Mouse (Mus musculus): ENCODE results near the gene Ptpn14.

Ptpn14 gene

DNA sequence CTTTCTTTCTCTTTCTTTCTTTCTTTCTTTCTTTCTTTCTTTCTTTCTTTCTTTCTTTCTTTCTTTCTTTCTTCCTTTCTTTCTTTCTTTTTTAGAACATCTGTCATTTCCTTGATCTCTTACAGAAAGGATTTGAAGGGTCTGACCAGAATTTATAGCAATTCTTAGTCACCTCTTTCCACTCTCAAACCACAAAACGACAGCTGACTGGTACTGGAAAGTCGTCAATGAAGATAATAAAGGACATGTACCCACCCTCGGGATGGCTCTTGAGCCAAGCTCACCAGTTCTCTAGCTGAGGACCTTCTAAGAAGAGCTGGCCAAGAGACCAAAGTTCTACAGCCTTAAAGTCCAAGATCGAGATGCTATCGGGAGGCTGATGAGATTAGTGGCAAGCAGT, 9.5 kb upstream of the Ptpn14 start:
- no peak for DNase-seq (ENCODE audit: low spot score)

GRCm38 (mm10) chr1:189726121-189726520, 1.9 kb upstream of the Ptpn14 start:
- DNase-seq (ENCODE audit: low spot score), result no peak

DNA sequence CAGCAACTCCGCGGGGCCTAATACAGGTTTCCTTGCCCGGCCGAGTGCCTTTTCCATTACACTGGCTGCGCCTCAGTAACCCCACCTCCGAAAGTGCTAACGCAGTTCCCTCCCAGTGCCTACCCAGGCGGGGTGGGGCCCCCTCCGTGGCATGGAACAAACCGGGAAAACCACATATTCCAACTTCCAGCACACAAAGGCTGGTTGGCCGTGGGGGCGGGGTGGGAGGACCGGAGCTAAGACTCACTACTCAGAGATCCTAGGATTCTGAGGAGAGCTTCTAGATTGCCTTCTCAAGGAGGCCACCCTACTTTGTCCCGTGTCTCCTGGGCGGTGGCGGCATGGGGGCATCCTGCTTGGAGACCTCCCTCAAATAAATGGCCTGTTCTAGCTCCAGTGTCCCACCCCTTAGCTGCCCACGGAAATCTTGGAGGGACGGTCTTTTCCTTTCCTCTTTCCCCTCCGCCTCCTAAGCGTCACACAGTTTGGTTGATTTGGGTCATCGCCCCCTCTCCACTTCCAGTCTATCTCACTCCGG, 653 bp upstream of the Ptpn14 start:
- DNase-seq (ENCODE audit: low spot score), result no peak

DNA sequence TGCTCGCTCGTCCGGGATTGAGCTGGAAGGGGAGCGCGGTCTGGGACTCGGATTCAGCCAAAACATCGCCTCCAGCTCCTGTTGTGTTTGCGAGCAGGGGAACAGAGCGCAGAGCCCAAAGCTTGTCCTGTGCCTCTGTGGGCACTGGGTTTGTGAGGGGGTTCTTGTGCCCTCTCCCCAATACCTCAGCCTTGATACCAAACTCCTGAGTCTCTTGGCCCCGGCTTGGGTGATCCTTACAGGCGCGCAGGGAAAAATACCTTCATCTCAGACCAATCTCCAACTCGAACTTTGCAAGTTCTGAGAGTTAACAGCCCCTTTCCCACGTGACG, 682 bp downstream of the Ptpn14 start:
- no peak for DNase-seq (ENCODE audit: low spot score)

DNA sequence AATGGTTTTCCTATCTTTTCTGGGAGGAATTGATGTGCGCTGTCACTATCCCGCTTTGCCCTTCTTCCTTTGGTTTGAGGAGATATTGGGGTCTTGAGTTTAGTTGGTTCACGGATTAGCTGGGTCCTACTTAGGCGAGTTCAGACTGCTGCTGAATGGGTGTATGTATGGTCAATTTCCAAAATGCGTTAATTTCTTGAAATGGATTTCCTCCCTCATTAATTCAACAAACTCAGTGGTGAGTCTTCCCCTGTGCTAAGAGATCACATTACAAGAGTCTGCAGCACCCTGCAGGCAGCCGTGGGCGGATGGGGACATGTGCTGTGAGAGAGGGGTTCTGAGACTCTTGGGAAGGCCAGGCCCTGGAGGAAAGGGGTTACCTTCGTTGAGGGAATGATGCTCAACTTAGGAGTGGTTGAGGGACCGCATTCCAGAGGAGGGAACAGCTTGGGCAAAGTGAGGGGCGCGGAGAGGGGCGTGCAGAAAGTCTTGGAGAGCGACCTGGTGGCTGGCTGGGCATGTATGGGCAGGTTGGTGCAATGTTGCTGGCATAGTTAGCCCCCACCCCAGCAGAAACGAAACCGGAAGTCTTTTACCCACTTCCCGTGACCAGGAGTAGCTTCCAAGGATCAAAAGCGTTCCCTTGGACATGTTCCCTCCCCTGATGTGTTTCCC, 1.2 kb downstream of the Ptpn14 start:
- DNase-seq (ENCODE audit: low spot score), result no peak

DNA sequence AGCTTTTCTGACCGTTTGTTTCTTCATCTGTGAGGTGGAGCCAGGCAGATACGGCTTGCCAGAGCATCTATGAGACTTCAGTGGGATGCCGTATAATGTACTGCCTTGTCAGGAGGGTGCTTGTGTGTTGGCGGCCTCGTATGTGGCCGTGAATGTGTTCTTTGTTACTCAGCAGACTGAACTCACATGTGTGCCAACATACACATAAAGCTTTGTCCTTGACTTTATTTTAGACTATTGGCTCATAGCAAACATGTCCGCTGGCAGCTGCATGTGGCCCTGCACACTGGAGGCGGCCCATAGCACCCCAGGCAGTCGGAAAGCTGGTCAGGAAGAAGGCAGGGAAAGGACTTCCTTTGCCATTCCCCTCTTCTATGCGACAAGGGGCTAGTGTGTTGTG, 3.6 kb downstream of the Ptpn14 start:
- DNase-seq (ENCODE audit: low spot score), result no peak

- DNase-seq (ENCODE audit: low spot score), result no peak
Observed at GRCm38 (mm10) chr1:189732156-189732555, 4.1 kb downstream of the Ptpn14 start.

DNA sequence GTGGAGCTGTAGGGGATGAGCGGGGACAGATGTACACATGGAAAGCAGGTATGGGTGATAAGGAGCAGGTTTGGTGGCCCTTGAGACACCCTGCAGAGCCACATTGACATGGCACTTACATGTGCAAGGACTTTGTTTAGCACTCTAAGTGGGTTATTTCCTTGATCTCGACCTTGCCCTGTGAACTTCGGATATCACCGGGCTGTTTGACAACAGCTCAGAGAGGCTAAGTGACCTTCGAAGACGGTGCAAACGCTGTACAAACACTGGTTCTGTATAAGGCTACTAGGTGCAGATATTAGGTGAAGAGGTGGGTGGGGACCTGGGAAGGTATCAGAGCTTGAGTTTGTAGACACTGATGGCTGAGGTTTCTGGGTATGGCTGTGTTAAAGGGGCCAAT, 12.0 kb downstream of the Ptpn14 start:
- no peak for DNase-seq (ENCODE audit: low spot score)

DNA sequence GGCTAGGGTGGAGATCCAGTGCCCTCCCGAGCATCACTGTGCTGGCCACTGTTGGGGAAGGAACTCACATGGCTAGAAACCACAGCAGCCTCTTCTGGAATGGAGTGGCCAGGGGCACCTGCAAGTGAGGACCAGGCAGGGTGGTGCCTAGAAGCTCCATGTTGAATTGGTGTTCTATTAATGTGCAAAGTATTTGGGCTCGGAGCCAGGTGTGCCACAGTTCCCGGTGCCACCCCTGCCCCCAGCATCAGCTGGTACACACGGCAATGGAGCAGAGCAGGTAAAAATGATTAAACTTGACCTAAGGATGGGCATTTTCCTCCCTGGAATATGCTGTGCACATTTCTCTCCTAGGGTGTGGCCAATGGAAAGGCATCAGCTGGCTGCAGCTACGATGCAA, 14.0 kb downstream of the Ptpn14 start:
- no peak for DNase-seq (ENCODE audit: low spot score)

- no peak for DNase-seq (ENCODE audit: low spot score)
Observed at GRCm38 (mm10) chr1:189743136-189743535, 15.1 kb downstream of the Ptpn14 start.

GRCm38 (mm10) chr1:189744914-189745710, 17.0 kb downstream of the Ptpn14 start:
- no peak for DNase-seq (ENCODE audit: low spot score)

DNA sequence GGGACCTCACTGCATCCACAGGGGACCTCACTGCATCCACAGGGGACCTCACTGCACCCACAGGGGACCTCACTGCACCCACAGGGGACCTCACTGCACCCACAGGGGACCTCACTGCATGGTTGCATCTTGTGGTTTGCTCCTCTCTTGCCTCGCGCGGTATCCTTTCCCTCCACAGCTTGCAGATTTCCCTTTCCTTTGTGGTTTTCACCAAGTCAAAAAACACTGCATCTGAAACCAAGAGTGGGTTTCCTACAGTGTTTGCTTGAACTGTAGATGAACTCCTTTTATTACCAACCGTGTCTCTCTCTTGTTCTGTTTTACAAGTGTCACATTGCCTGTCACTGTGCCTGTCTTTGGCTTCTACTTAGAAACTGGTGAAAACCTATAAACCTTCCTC, 18.5 kb downstream of the Ptpn14 start:
- no peak for DNase-seq (ENCODE audit: low spot score)

GRCm38 (mm10) chr1:189749789-189750188, 21.7 kb downstream of the Ptpn14 start:
- no peak for DNase-seq (ENCODE audit: low spot score)

DNA sequence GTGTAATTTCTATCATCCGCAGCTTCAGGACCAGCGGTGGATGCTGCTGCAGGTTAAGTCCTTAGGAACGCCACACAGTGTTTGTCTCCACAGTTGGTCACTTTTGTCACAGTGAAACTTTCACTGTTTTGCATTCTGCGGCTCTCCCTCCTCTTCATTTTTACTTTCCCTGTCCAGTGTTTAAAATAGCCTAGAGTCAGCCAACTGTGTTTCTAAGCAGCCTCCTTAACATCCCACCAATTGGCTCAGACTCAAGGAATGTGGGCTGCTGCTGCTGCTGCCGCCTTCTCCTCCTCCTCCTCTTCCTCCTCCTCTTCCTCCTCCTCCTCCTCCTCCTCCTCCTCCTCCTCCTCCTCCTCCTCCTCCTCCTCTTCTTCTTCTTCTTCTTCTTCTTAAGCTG, 22.2 kb downstream of the Ptpn14 start:
- DNase-seq (ENCODE audit: low spot score), result no peak

DNA sequence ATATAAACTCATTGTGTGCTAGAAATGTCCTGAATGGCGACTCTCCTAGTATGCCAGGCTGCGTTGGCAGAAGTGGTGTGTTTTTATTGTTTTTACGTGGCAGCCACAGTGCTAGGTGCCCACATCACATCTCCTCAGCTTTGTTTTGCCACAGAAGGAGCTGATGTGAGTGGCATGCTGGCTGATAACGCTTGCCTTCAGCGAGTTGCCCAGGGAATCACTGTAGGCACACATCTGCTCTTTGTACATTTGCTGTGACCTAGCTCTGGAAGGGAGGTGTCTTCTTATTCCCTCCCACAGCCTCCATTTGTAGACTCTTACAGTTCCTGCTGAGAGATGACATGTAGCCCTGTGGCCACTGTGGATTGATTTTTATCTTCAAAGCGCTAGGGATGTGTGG, 24.2 kb downstream of the Ptpn14 start:
- DNase-seq (ENCODE audit: low spot score), result no peak

DNA sequence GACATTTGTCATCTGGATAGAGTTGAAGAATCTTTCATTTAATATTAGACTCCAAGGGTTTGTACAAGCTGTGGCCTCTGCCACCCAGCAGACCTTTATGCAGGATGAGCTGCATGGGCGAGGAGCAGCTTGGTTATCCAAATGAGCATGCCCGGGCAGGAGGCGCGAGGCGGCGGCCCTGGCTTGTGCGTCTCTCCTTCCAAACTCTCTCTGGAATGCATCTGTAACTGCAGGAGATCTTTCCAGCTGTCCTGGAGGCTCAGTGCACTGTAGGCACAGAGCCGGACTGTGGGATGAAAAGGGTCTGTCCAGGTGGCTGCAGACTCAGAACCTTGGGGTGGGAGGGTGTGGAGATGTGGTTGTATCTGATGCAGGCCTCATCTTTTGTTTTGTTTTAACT, 27.0 kb downstream of the Ptpn14 start:
- DNase-seq (ENCODE audit: low spot score), result no peak

DNA sequence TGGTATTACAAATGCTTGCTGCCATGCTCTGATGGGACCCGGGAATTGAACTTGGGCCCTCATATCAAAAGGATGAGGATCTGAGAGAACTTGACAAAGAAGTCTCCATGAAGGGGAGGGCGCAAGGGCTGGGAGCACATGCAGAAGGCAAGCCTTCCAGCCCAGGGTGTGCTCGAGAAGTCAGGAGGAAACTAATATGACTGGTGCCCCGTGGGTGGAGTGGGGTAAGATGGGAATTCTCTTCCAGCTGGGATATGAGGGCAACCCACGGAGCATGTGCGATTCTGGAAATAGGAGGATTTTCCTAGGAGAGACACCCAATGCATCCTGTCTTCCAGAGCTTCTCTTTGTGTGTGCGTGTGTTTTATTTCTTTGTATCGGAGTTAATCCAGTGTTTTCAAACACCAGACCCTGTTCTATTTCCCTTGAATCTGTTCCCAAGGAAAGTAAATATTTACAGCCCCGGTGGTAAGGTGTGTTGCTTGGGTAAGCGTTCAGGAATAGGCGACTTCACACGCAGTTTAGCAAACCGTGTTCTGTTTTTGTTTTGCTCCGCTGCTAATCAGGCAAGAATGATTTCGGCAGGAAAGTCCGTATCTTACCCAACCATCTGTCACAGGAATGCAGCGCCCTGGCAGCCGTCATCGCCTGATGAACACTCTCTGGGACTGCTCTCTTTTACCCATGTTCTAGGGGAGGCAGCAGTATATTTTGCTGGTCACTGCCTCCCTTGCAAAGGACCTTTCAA, 28.4 kb downstream of the Ptpn14 start:
- no peak for DNase-seq (ENCODE audit: low spot score)

DNA sequence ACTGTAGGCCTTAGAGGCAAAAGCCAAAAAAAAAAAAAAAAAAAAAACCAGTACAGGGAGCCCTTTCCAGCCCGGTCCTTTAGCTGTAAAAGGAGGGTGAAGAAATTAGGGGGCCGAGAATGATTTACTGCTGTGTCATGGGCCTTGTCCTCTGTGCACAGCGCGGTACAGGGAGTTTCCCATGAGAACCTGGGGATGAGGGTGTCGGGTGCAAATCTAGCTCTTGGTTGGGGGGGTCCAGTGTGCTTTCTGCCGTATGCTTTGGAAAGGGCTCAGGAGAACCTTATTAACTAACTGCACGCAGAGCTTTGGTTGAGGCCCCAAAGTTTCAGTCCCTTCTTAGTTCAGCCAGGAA, 29.0 kb downstream of the Ptpn14 start:
- DNase-seq (ENCODE audit: low spot score), result no peak

DNA sequence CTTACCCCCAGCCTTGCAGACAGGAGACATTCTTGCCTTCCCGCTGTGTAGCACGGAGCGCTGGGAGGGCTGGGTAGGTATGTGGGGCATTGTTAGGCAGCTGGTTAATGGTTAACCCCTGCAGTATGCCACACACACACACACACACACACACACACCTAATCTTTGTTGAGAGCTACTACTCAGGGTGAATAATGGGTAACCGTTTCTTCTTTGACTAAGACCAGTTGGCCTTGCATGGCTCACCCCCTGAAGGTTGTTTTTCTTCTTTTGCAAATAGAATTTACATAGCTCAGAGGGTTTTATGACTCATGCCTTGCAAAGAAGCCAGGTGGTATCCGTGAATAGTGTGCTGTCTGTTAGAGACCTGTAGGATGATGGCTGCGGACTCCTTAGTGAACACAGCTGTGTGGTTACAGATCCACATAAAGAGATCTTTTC, 33.5 kb downstream of the Ptpn14 start:
- no peak for DNase-seq (ENCODE audit: low spot score)

DNA sequence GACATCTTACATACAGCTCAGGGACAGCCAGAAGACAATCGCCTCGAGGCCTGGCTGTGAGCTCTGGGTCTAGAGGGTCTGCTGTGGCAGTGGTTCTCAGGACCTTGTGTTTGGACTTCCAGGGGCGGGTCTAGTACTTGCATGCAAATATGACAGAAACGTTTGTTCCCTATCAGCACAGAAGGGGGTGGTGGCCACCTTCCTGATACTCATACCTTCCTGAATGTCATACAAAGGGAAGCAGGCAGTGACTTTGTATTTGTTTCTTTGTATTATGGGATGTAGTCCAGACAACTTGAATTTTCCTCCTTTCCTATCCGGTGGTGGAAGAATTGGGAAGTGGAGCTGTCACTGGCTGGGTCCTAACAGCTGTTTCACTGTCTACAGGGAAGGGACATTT, 36.2 kb downstream of the Ptpn14 start:
- DNase-seq (ENCODE audit: low spot score), result no peak

DNA sequence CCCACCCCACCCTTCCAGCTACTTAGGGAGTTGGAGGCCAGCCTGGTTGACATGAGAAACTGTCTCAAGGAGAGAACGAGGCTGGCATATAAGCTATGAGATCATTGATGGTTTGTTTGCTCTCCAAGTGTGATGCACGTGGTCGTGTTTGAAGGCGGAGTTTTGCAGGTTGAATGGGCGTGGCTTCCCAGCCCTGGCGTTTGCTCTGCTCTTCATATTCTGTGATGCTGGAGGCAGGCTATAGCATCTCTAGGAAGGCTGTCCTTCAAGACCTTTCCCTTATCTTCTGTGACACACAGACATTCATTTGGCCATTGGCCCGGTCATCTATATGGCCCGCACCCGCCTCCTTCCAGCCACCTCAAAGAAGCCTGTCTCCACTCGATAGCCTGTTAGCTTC, 39.1 kb downstream of the Ptpn14 start:
- DNase-seq (ENCODE audit: low spot score), result no peak

DNA sequence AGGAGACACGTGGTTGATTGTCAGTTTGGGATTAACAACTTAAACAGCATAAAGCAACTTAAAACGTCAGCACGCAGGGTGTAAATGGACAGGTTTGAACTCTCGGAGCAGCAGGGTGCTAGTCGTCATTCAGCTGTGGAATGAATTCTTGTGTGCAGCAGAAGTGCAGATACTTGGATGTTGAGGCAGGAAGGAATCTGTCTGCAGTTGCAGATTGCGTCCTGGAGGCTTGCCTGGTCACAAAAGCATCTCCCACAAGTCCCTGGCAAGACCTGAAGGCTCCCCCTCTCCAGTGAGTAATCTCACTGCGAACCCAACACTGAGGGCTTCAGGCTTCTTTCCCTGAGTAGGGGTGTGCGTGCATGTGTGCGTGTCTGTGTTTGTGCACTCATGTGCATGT, 39.8 kb downstream of the Ptpn14 start:
- no peak for DNase-seq (ENCODE audit: low spot score)

DNA sequence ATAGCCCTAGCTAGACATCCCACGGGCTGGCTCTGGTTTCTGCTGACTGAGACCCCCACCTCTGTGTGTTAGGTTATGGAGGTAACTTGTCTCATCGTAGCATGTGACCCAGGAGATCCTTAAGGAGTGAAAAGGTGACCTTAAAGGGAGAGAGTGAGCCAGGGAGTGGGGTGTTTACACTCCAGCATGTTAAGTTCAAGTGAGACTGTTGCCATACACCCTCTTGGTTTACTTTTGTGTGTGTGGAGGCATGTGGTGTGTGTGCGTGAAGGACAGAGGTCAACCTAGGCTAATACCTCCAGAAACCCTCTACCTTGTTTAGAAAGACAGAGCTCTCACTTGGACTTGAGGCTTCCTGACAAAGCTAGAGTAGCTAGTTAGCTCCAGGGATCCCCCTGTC, 42.4 kb downstream of the Ptpn14 start:
- no peak for DNase-seq (ENCODE audit: low spot score)
